Mouse (Mus musculus) neural tube, embryonic 14.5 days (tissue): ENCODE data around the gene Eri3. TPM values are rescaled to one million over a fixed set of nuclear protein-coding genes. Genes with fewer than 3 reads are reported as not detected.

ENCODE experiments used
- ATAC-seq: fragments of 200-750 bp; cut with Nextera tagmentation; 2 replicates; pipeline ENCODE4 v1.8.0; 2017; ENCODE audit warnings: low read depth, mild to moderate bottlenecking, moderate TSS enrichment, moderate library complexity
- H3K27ac ChIP-seq: fragments of 300-500 bp; sonication (generic); 2 replicates; pipeline ENCODE4 v1.5.1; 2014; ENCODE audit warnings: low read depth, mild to moderate bottlenecking, control low read depth, low read length, moderate library complexity, mixed read lengths
- H3K27me3 ChIP-seq: fragments of 300-500 bp; sonication (generic); 2 replicates; pipeline ENCODE4 v1.6.1; 2014; ENCODE audit warnings: low read length; ENCODE audit not compliant: control insufficient read depth, insufficient read depth
- H3K36me3 ChIP-seq: fragments of 300-500 bp; sonication (generic); 2 replicates; pipeline ENCODE4 v1.6.1; 2014; ENCODE audit warnings: low read length, mixed read lengths; ENCODE audit not compliant: control insufficient read depth, insufficient read depth
- H3K4me1 ChIP-seq: fragments of 300-500 bp; sonication (generic); 2 replicates; pipeline ENCODE4 v1.6.1; 2014; ENCODE audit warnings: low read length; ENCODE audit not compliant: control insufficient read depth, insufficient read depth
- H3K4me2 ChIP-seq: fragments of 300-500 bp; sonication (generic); 2 replicates; pipeline ENCODE4 v1.6.1; 2014; ENCODE audit warnings: mild to moderate bottlenecking, low read depth, low read length, control low read depth
- H3K4me3 ChIP-seq: fragments of 300-500 bp; sonication (generic); 2 replicates; pipeline ENCODE4 v1.5.1; 2014; ENCODE audit warnings: low read depth, low read length, control low read depth, mixed read lengths
- H3K9ac ChIP-seq: fragments of 300-500 bp; sonication (generic); replicated peaks from 2 replicates; pipeline ENCODE4 v1.6.1; 2014; ENCODE audit warnings: low read depth, mild to moderate bottlenecking, control low read depth, low read length, mixed read lengths
- H3K9me3 ChIP-seq: fragments of 300-500 bp; sonication (generic); 2 replicates; pipeline ENCODE4 v1.6.1; 2016; ENCODE audit warnings: low read length; ENCODE audit not compliant: control insufficient read depth
- WGBS: fragments of 180-500 bp; shearing (Covaris S2); extraction: QIAGEN DNeasy Blood & Tissue Kit; methylation state at CpG from one replicate; pipeline ENCODE4 v1.1.7; 2014; 5-methylcytosine and 5-hydroxymethylcytosine counted together
- polyA plus RNA-seq: library from polyadenylated mRNA; unstranded; fragments of >200 nt; fragmentation: Nextera tagmentation; extraction: Ambion mirVana; gene quantifications from 2 replicates; pipeline ENCODE4 v1.2.1, GENCODE M21; 2014

The Eri3 gene
- polyA plus RNA-seq, 1 experiment from 2014 or later, result 291 TPM

GRCm38 (mm10) chr4:117590781-117591180, 40.6 kb downstream of the Eri3 start:
- Histone ChIP-seq H3K27me3 (no peaks in the 10 kb centered on the region), H3K36me3 (peaks cover 7% of the 10 kb centered on the region; the same call in 1 of the 2 replicates), H3K4me1 (peaks cover 3% of the 10 kb centered on the region; the same call in 1 of the 2 replicates), H3K4me3 (no peak overlapping the region), H3K4me2 (no peak overlapping the region), H3K27ac (no peak overlapping the region), H3K9me3 (no peaks in the 10 kb centered on the region), H3K9ac (no peak overlapping the region)
- 91% methylated on average over 2 of the region's 2 CpGs for WGBS
- no peak for ATAC-seq

GRCm38 (mm10) chr4:117592206-117592605, 42.0 kb downstream of the Eri3 start:
- 88% methylated on average over 5 of the region's 5 CpGs for WGBS
- H3K27ac ChIP-seq, result no peak overlapping the region
- H3K9me3 ChIP-seq, result no peaks in the 10 kb centered on the region
- no peaks in the 10 kb centered on the region for H3K27me3 ChIP-seq
- no peak for ATAC-seq
- H3K4me2 ChIP-seq, result no peak overlapping the region
- H3K9ac ChIP-seq, result no peak overlapping the region
- H3K4me1 ChIP-seq, result peaks cover 3% of the 10 kb centered on the region; the same call in 1 of the 2 replicates
- H3K4me3 ChIP-seq, result no peak overlapping the region
- H3K36me3 ChIP-seq, result peaks cover 10% of the 10 kb centered on the region

GRCm38 (mm10) chr4:117595293-117595692, 45.1 kb downstream of the Eri3 start:
- no peaks in the 10 kb centered on the region for H3K9me3 ChIP-seq
- H3K4me3 ChIP-seq, result no peak overlapping the region
- no peak overlapping the region for H3K9ac ChIP-seq
- WGBS, result 73% methylated on average over 10 of the region's 10 CpGs
- H3K4me1 ChIP-seq, result 0 out of 2 replicates have a peak, but pooled peaks cover 2% of the 10 kb centered on the region
- H3K36me3 ChIP-seq, result peaks cover 10% of the 10 kb centered on the region
- H3K27me3 ChIP-seq, result no peaks in the 10 kb centered on the region
- no peak overlapping the region for H3K4me2 ChIP-seq
- no peak for ATAC-seq
- H3K27ac ChIP-seq, result no peak overlapping the region

GRCm38 (mm10) chr4:117599986-117600565, 49.9 kb downstream of the Eri3 start:
- H3K27ac ChIP-seq, result no peak overlapping the region
- ATAC-seq, result no peak
- no peaks in the 10 kb centered on the region for H3K9me3 ChIP-seq
- no peak overlapping the region for H3K9ac ChIP-seq
- H3K4me3 ChIP-seq, result no peak overlapping the region
- 69% methylated on average over 7 of the region's 7 CpGs for WGBS
- H3K27me3 ChIP-seq, result no peaks in the 10 kb centered on the region
- H3K4me1 ChIP-seq, result peaks cover 13% of the 10 kb centered on the region
- H3K36me3 ChIP-seq, result peaks cover 3% of the 10 kb centered on the region
- H3K4me2 ChIP-seq, result no peak overlapping the region

GRCm38 (mm10) chr4:117601338-117601776, 51.2 kb downstream of the Eri3 start:
- peaks cover 3% of the 10 kb centered on the region for H3K36me3 ChIP-seq
- no peak overlapping the region for H3K9ac ChIP-seq
- H3K27me3 ChIP-seq, result no peaks in the 10 kb centered on the region
- H3K4me2 ChIP-seq, result no peak overlapping the region
- 0 out of 2 replicates have a peak overlapping the region, but pooled peaks have one; percentile 3 for H3K27ac ChIP-seq
- 13% methylated on average over 5 of the region's 5 CpGs for WGBS
- H3K4me3 ChIP-seq, result no peak overlapping the region
- H3K9me3 ChIP-seq, result no peaks in the 10 kb centered on the region
- peak; percentile 65; the same call in 1 of the 2 replicates for ATAC-seq
- peaks cover 26% of the 10 kb centered on the region for H3K4me1 ChIP-seq

GRCm38 (mm10) chr4:117605099-117605953, 55.2 kb downstream of the Eri3 start:
- no peaks in the 10 kb centered on the region for H3K27me3 ChIP-seq
- H3K4me2 ChIP-seq, result no peak overlapping the region
- peak overlapping the region; percentile 69 for H3K27ac ChIP-seq
- H3K4me3 ChIP-seq, result no peak overlapping the region
- H3K9ac ChIP-seq, result peak overlapping the region; percentile 35; the same call in 1 of the 2 replicates
- 10% methylated on average over 16 of the region's 16 CpGs for WGBS
- ATAC-seq, result 0 out of 2 replicates have a peak, but pooled peaks have one; percentile 28
- H3K36me3 ChIP-seq, result no peaks in the 10 kb centered on the region; the same call in 1 of the 2 replicates
- peaks cover 24% of the 10 kb centered on the region for H3K4me1 ChIP-seq
- H3K9me3 ChIP-seq, result no peaks in the 10 kb centered on the region

GRCm38 (mm10) chr4:117605954-117606227, 55.7 kb downstream of the Eri3 start:
- H3K9ac ChIP-seq, result no peak overlapping the region
- no peak for ATAC-seq
- no peak overlapping the region for H3K4me2 ChIP-seq

GRCm38 (mm10) chr4:117606831-117607610, 56.9 kb downstream of the Eri3 start:
- Histone ChIP-seq H3K9ac (no peak overlapping the region), H3K9me3 (no peaks in the 10 kb centered on the region), H3K27ac (no peak overlapping the region), H3K4me3 (no peak overlapping the region), H3K4me1 (peaks cover 18% of the 10 kb centered on the region), H3K27me3 (no peaks in the 10 kb centered on the region), H3K4me2 (no peak overlapping the region), H3K36me3 (peaks cover 4% of the 10 kb centered on the region; the same call in 1 of the 2 replicates)
- ATAC-seq, result no peak
- WGBS, result 83% methylated on average over 5 of the region's 5 CpGs

More at GRCm38 (mm10) chr4:117605954-117606227, 55.7 kb downstream of the Eri3 start:
- Histone ChIP-seq H3K4me3 (no peak overlapping the region), H3K36me3 (no peaks in the 10 kb centered on the region; the same call in 1 of the 2 replicates), H3K4me1 (peaks cover 24% of the 10 kb centered on the region), H3K9me3 (no peaks in the 10 kb centered on the region), H3K27me3 (no peaks in the 10 kb centered on the region), H3K27ac (no peak overlapping the region)
- 21% methylated on average over 1 of the region's 1 CpGs for WGBS
